ENCODE assay signal across 8 mouse cellular contexts in genomic region chr3:107458528-107459195, GRCm38 (mm10). TPM values are rescaled to one million over a fixed set of nuclear protein-coding genes. Genes with fewer than 3 reads are reported as not detected.
DNase-seq lines count a peak whose midpoint lies in the region; ATAC-seq and TF ChIP-seq lines count a peak whose summit lies in the region.

No protein-coding gene starts in this region.

- H3K4me3 ChIP-seq in lung, embryonic 14.5 days (ENCODE audit: low read depth, low read length): peak overlapping the region; percentile 46
- H3K4me3 ChIP-seq in lung, adult 2 months (replicated peaks; ENCODE audit: extremely low read depth, low read depth, low read length): no peak overlapping the region
- H3K4me3 ChIP-seq in forebrain, embryonic 13.5 days: peak overlapping the region; percentile 59
- H3K4me3 ChIP-seq in intestine, postnatal 0 days (ENCODE audit: low read depth, low read length): peak overlapping the region; percentile 38
- peak overlapping the region; percentile 60 for H3K4me3 ChIP-seq in midbrain, embryonic 15.5 days

- WGBS in lung, embryonic 14.5 days: under 1% methylated on average over 51 of the region's 51 CpGs
- whole genome bisulfite sequencing in lung, adult 2 months: under 1% methylated on average over 50 of the region's 51 CpGs
- WGBS in forebrain, embryonic 13.5 days: under 1% methylated on average over 48 of the region's 51 CpGs
- WGBS in intestine, postnatal 0 days: under 1% methylated on average over 48 of the region's 51 CpGs
- WGBS in midbrain, embryonic 15.5 days: under 1% methylated on average over 51 of the region's 51 CpGs

- no peak overlapping the region; the same call in 1 of the 2 replicates for H3K9ac ChIP-seq in lung, embryonic 14.5 days
- peak overlapping the region; percentile 64 for H3K9ac ChIP-seq in forebrain, embryonic 13.5 days
- H3K9ac ChIP-seq in intestine, postnatal 0 days (ENCODE audit: low read depth, low read length): no peak overlapping the region
- peak overlapping the region; percentile 67 for H3K9ac ChIP-seq in midbrain, embryonic 15.5 days

- TF ChIP-seq CTCF in lung, embryonic 14.5 days (IDR thresholded peaks at IDR 0.05; ENCODE audit: low read depth): no peak
- no peak for TF ChIP-seq CTCF in lung, adult 2 months (IDR thresholded peaks at IDR 0.05; ENCODE audit: insufficient read depth, low read length)
- no peak for TF ChIP-seq CTCF in intestine, postnatal 0 days (IDR thresholded peaks at IDR 0.05; ENCODE audit: low read depth)

- no peaks in the 10 kb centered on the region for H3K4me1 ChIP-seq in lung, embryonic 14.5 days (ENCODE audit: insufficient read depth)
- 0 out of 2 replicates have a peak, but pooled peaks cover 3% of the 10 kb centered on the region for H3K4me1 ChIP-seq in lung, adult 2 months (ENCODE audit: control insufficient read depth, insufficient read depth, low read length)
- H3K4me1 ChIP-seq in forebrain, embryonic 13.5 days: peaks cover 29% of the 10 kb centered on the region
- no peaks in the 10 kb centered on the region for H3K4me1 ChIP-seq in intestine, postnatal 0 days (replicated peaks; ENCODE audit: control insufficient read depth, insufficient read depth, low read length)
- peaks cover 32% of the 10 kb centered on the region for H3K4me1 ChIP-seq in midbrain, embryonic 15.5 days

- H3K27me3 ChIP-seq in lung, embryonic 14.5 days (ENCODE audit: insufficient read depth, low read length): peaks cover 96% of the 10 kb centered on the region
- H3K27me3 ChIP-seq in forebrain, embryonic 13.5 days: peaks cover 92% of the 10 kb centered on the region
- peaks cover 74% of the 10 kb centered on the region for H3K27me3 ChIP-seq in intestine, postnatal 0 days (replicated peaks; ENCODE audit: control insufficient read depth, insufficient read depth, low read length)
- H3K27me3 ChIP-seq in midbrain, embryonic 15.5 days (replicated peaks): peaks cover 64% of the 10 kb centered on the region

- no peaks in the 10 kb centered on the region for H3K36me3 ChIP-seq in lung, embryonic 14.5 days (ENCODE audit: insufficient read depth)
- no peaks in the 10 kb centered on the region for H3K36me3 ChIP-seq in forebrain, embryonic 13.5 days (ENCODE audit: poor library complexity, severe bottlenecking)
- no peaks in the 10 kb centered on the region for H3K36me3 ChIP-seq in intestine, postnatal 0 days (ENCODE audit: control insufficient read depth, insufficient read depth)
- no peaks in the 10 kb centered on the region for H3K36me3 ChIP-seq in midbrain, embryonic 15.5 days (replicated peaks)

- H3K27ac ChIP-seq in lung, embryonic 14.5 days (ENCODE audit: low read depth): no peak overlapping the region
- no peak overlapping the region for H3K27ac ChIP-seq in forebrain, embryonic 13.5 days
- H3K27ac ChIP-seq in intestine, postnatal 0 days (ENCODE audit: low read depth, low read length): no peak overlapping the region
- H3K27ac ChIP-seq in midbrain, embryonic 15.5 days: no peak overlapping the region

- ATAC-seq in lung, embryonic 14.5 days (ENCODE audit: insufficient read depth): no peak; the same call in 1 of the 2 replicates
- peak; percentile 15; the same call in 1 of the 2 replicates for ATAC-seq in forebrain, embryonic 13.5 days
- no peak for ATAC-seq in intestine, postnatal 0 days
- ATAC-seq in midbrain, embryonic 15.5 days (replicated peaks): peak; percentile 9

- TF ChIP-seq POLR2A in lung, adult 2 months (IDR thresholded peaks at IDR 0.05; ENCODE audit: borderline replicate concordance, extremely low read depth, low read depth, low read length): no peak

- H3K9me3 ChIP-seq in lung, embryonic 14.5 days (ENCODE audit: low read depth, low read length): no peaks in the 10 kb centered on the region
- no peaks in the 10 kb centered on the region for H3K9me3 ChIP-seq in forebrain, embryonic 13.5 days (replicated peaks)
- H3K9me3 ChIP-seq in intestine, postnatal 0 days (ENCODE audit: control insufficient read depth): no peaks in the 10 kb centered on the region
- H3K9me3 ChIP-seq in midbrain, embryonic 15.5 days: no peaks in the 10 kb centered on the region

- peak overlapping the region; percentile 83 for H3K4me2 ChIP-seq in lung, embryonic 14.5 days
- peak overlapping the region; percentile 99 for H3K4me2 ChIP-seq in forebrain, embryonic 13.5 days
- H3K4me2 ChIP-seq in intestine, postnatal 0 days (replicated peaks; ENCODE audit: low read depth): peak overlapping the region; percentile 64
- H3K4me2 ChIP-seq in midbrain, embryonic 15.5 days: peak overlapping the region; percentile 95

- peak; percentile 21 for DNase-seq in lung, embryonic 14.5 days
- no peak for DNase-seq in lung, adult 2 months
- peak; percentile 38 to 66 for DNase-seq in cerebellum, postnatal 25 days
- DNase-seq in natural killer cell, adult 2 months (ENCODE audit: low spot score in 2 of 2): no peak
- no peak for DNase-seq in Muller cell, postnatal 12 days (ENCODE audit: inconsistent ontology term)

RNA-seq across cellular contexts. Expression of gene Kcnc4, which starts 0.7 kb away (rescaled TPM):
- polyA plus RNA-seq in lung, embryonic 14.5 days (2014; fragmentation: Nextera tagmentation; extraction: Ambion mirVana): 0.07 and 0.18 TPM in 2 replicates
- polyA plus RNA-seq in lung, adult 2 months (2012; rRNA removed): 0.50 and 1.1 TPM in 2 replicates
- polyA plus RNA-seq in forebrain, embryonic 13.5 days (2015; fragmentation: Nextera tagmentation; extraction: Ambion mirVana): 0.25 and 0.38 TPM in 2 replicates
- polyA plus RNA-seq in intestine, postnatal 0 days (2015; fragmentation: Nextera tagmentation; extraction: Ambion mirVana): 0.07 TPM in 2 replicates
- polyA plus RNA-seq in midbrain, embryonic 15.5 days (2015; fragmentation: Nextera tagmentation; extraction: Ambion mirVana): 8.8 and 9.1 TPM in 2 replicates

RNA-seq across cellular contexts. Expression of gene Slc6a17, which starts 59.2 kb away (rescaled TPM):
- 3.6 and 4.2 TPM in 2 replicates for polyA plus RNA-seq in lung, embryonic 14.5 days (2014; fragmentation: Nextera tagmentation; extraction: Ambion mirVana)
- 0.72 and 1.5 TPM in 2 replicates for polyA plus RNA-seq in lung, adult 2 months (2012; rRNA removed)
- 9.6 and 11.2 TPM in 2 replicates for polyA plus RNA-seq in forebrain, embryonic 13.5 days (2015; fragmentation: Nextera tagmentation; extraction: Ambion mirVana)
- polyA plus RNA-seq in intestine, postnatal 0 days (2015; fragmentation: Nextera tagmentation; extraction: Ambion mirVana): 1.7 and 2.2 TPM in 2 replicates
- 16.6 and 19.2 TPM in 2 replicates for polyA plus RNA-seq in midbrain, embryonic 15.5 days (2015; fragmentation: Nextera tagmentation; extraction: Ambion mirVana)

Comparison
In these comparisons a context has a peak if more than half of its experiments do, and no peak if none do; other contexts are left out.
1. DNase-seq: peak in lung, embryonic 14.5 days (single experiment) and cerebellum, postnatal 25 days (2 of 2); none in lung, adult 2 months (single experiment), natural killer cell, adult 2 months (0 of 2) and Muller cell, postnatal 12 days (single experiment).
2. ATAC-seq: peak in forebrain, embryonic 13.5 days (single experiment) and midbrain, embryonic 15.5 days (single experiment); none in lung, embryonic 14.5 days (single experiment) and intestine, postnatal 0 days (single experiment).
3. H3K9ac ChIP-seq: peak in forebrain, embryonic 13.5 days (single experiment) and midbrain, embryonic 15.5 days (single experiment); none in lung, embryonic 14.5 days (single experiment) and intestine, postnatal 0 days (single experiment).
4. Peak in every context shown above with its lines, with median percentiles within 50 percentile points of each other: H3K4me2 ChIP-seq.